Mouse (Mus musculus): Measurements from ENCODE around the gene Cyp2s1.

The Cyp2s1 gene

GRCm38 (mm10) chr7:25781321-25781936 lies 35.3 kb downstream of the Cyp2s1 start:
- DNase-seq (ENCODE audit: low read depth) = no peak

GRCm38 (mm10) chr7:25780753-25781152 lies 36.0 kb downstream of the Cyp2s1 start:
- no peak for DNase-seq (ENCODE audit: low read depth)

- no peak for DNase-seq (ENCODE audit: low read depth)
Measured at GRCm38 (mm10) chr7:25780021-25780420, 36.7 kb downstream of the Cyp2s1 start.

GRCm38 (mm10) chr7:25768229-25768628 lies 48.5 kb downstream of the Cyp2s1 start:
- DNase-seq (ENCODE audit: low read depth) = no peak

GRCm38 (mm10) chr7:25766108-25766507 lies 50.6 kb downstream of the Cyp2s1 start:
- DNase-seq (ENCODE audit: low read depth) = no peak

GRCm38 (mm10) chr7:25764221-25764620 lies 52.5 kb downstream of the Cyp2s1 start:
- DNase-seq (ENCODE audit: low read depth) = no peak

GRCm38 (mm10) chr7:25763678-25764077 lies 53.0 kb downstream of the Cyp2s1 start:
- no peak for DNase-seq (ENCODE audit: low read depth)

GRCm38 (mm10) chr7:25761354-25761753 lies 55.4 kb downstream of the Cyp2s1 start:
- no peak for DNase-seq (ENCODE audit: low read depth)

GRCm38 (mm10) chr7:25756011-25756410 lies 60.7 kb downstream of the Cyp2s1 start:
- DNase-seq (ENCODE audit: low read depth) = peak; percentile 70

- no peak for DNase-seq (ENCODE audit: low read depth)
Measured at GRCm38 (mm10) chr7:25755468-25755833, 61.3 kb downstream of the Cyp2s1 start.

GRCm38 (mm10) chr7:25754738-25755467 lies 61.8 kb downstream of the Cyp2s1 start, which contains the start of gene Hnrnpul1:
Hnrnpul1 (minus strand) TSS chr7:25754757.
- peak; percentile 98 for DNase-seq (ENCODE audit: low read depth)

GRCm38 (mm10) chr7:25754439-25754737 lies 62.3 kb downstream of the Cyp2s1 start:
- no peak for DNase-seq (ENCODE audit: low read depth)

GRCm38 (mm10) chr7:25753643-25754438 lies 62.9 kb downstream of the Cyp2s1 start:
- no peak for DNase-seq (ENCODE audit: low read depth)

GRCm38 (mm10) chr7:25753076-25753475 lies 63.6 kb downstream of the Cyp2s1 start:
- no peak for DNase-seq (ENCODE audit: low read depth)
